Mouse (Mus musculus): ENCODE data around the gene Lyg1. TPM values are rescaled to one million over a fixed set of nuclear protein-coding genes. Genes with fewer than 3 reads are reported as not detected.
A peak's percentile ranks its signal among the peaks of the same experiment; 100 is the strongest.

The Lyg1 gene
- total RNA-seq, 2 experiments from 2014 or later, result not detected

DNA sequence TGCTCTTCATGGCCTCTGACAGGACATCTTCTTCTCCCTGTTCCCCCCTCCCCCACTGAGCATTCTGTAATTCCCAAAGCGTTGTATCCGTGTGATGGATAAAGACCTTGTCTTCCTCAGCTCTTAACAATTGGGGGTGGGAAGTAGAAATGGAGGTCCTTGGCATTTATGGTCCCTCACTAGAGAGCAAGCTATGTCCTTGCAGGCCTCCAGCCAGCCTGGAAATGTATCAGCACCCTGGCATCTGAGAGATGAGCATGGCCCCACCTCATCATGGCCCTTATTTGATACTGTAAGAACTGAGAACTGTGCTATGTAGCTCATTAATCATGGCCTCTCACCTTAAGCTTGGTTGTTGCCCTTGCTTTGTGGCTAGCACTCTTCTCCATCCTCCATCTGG, 2.3 kb downstream of the Lyg1 start:
- intact Hi-C loops (cut with DNase I), result no loop called here
- no peak for DNase-seq

DNA sequence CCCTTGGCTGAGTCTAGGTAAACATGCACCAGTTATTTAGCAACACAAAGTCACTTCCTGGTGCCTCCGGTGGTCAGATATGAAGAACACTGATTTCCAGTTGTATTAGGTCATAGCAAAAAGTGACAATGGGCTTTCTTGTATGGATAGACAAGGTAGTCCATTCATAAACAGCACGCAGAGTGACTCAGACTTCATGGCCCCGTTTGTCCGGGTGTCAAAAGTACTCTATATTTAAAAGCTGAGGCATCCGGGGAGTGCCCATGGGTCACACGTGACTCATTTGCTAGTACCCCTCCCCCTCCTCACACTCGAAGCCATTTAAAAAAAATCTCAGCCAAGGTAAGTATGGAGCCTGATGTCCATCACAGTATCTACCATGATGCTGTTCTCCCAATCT, 2.8 kb downstream of the Lyg1 start:
- no peak for DNase-seq
- intact Hi-C loops (cut with DNase I), result no loop called here

DNA sequence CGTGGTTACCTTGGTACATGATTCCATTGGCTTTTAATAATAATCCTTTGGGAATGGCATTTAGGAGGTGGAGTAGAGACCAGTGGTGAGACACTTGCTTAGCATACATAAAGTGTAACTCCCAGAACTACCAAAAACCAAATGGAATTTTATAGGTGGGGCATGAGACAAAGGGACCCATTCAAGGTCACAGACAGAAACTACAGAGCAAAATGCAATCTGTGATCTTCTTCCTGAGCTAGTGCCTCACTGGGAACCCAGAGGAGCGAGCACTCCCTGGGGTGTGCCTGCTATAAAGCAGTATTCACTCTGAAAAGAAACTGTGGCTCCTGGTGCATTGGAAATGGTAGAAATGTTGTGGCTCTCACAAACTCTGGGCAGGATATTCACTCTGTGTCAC, 8.7 kb downstream of the Lyg1 start:
- intact Hi-C loops (cut with DNase I), result no loop called here
- DNase-seq, result no peak

DNA sequence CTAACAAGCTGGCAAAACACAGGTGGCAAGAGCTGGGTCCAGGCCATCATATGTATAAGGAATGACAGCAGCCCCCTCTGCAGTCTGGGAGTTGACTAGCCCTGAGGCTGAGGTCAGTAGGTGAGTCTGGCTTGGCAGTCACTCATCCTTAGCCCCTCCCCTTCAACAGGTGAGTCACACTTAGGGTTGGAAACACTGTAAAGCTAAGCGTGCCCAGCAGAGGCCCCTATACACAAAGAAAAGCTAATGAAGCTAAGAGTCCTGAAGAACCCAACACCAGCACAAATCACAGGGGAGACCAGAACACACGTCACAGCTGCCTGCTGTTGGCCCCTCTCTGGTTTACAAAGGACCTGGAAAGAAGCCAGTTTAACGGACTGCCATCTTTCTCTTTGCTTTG, 25.8 kb downstream of the Lyg1 start:
- no peak for DNase-seq
- intact Hi-C loops (cut with DNase I), result no loop called here

DNA sequence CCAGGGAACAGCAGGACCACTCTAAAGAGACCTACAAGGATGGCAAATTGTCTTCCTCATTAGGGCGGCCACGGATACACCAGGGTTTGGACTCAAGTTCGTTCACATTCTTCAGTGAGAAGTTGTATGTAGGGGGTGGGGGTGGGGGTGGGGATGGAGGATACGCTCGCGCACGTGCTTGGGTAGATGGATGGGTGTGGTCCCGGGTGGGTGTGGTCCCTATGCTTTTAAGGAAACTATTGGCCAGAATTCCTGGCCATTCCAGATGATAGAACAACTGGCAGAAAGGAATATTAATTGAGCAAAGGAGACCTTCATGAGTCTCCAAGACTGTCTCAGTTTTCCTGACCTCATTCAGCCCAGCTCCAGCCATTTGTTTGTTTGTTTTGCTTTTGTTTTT, 31.6 kb downstream of the Lyg1 start:
- DNase-seq, result no peak
- intact Hi-C loops (cut with DNase I), result no loop called here

DNA sequence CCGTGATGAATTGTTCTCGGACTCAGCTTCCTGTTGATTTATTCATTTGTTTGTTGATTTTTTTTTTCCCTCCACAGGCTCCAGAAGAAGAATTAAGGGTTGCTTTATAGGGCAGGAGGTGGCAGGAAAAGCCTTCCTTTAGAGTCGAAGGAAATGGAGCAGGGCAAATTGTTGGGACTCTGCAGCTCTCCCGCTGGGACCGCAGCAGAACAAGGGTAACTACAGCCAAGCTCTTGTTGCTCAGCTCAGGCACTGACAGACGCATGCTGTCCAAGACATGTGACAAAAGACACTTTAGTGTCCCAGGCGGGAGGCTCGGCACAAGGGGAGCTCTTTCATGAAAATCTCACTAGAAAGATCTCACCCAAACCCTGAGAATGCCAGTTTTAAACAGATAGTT, 35.0 kb downstream of the Lyg1 start:
- intact Hi-C loops (cut with DNase I), result no loop called here
- DNase-seq, result no peak

DNA sequence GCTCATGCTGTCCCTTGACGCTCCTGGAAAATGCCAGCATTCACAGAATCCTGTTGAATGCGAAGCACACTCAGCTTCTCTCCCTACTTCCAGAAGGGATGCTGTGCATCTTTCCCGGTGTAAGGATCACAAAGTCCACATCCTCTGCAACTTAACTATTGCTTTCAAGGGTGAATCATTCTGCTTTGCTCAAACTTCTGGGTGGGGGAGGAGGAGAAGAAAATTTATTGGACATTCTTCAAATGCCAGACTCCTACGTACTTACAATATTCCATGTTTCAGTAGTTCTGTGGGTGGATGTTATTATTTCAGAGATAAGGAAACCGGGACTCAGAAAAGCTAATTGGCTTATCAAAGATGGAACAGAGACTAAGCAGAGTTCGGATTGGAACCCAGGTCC, 39.5 kb downstream of the Lyg1 start:
- DNase-seq, result no peak
- intact Hi-C loops (cut with DNase I), result no loop called here

DNA sequence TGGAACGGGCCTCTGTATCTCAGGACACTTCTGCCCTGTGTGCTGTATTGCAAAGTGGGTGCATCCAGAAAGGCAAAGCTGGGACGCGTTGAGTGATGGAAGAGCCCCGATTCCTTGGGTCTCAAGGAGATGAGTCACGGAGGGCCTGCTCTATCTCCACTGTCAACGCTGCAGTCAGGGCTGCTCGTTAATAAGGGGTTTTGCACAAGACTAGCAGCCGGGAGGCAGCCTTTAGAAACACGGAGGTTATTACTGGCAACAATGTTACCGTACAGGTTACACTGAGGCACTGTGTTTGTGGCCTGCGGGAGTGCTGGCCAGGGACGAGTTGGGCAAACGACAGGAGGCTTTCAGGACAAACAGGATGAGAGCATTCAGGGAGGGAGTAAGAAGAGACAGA, 39.9 kb downstream of the Lyg1 start:
- intact Hi-C loops (cut with DNase I), result no loop called here

DNA sequence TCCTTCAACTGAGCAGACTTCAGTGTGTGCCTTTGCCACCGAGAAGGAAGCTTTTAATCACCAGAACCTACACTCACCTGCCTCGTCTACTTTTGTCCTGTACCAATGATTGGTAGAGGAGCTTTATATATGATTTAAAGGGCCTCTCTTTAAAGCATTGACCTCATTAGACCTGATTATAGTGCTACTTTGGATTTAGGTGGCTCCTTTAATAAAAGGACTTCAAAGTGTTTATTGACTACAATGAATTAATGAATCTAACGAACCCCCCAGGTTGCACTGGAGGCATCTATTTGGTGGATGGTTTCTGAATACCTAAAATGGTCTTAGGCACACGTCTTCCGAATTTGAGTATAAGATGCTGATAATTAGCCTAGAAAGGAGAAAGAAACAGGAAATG, 41.2 kb downstream of the Lyg1 start, which contains the start of gene Lyg2:
TSS of gene Lyg2 (minus strand) at position 101 of the 400 bp plus-strand sequence.
- intact Hi-C loops (cut with DNase I), result no loop called here
- no peak for DNase-seq

More for the DNA sequence above, 39.9 kb downstream of the Lyg1 start:
- DNase-seq, result no peak

DNA sequence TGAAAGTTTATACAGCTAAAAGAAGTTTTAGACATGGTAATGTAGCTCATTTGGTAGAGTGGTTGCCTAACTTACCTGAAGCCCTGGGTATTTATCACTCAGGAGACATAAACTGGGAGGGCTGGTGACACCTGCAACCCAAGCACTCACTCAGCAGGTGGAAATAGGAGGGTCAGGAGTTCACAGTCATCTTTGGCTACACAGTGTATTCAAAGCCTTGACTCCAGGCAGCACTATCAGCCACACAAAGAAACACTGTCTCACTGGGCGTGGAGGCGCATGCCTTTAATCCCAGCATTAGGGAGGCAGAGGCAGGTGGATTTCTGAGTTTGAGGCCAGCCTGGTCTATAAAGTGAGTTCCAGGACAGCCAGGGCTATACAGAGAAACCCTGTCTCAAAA, 44.8 kb downstream of the Lyg1 start:
- DNase-seq, result no peak
- intact Hi-C loops (cut with DNase I), result no loop called here

DNA sequence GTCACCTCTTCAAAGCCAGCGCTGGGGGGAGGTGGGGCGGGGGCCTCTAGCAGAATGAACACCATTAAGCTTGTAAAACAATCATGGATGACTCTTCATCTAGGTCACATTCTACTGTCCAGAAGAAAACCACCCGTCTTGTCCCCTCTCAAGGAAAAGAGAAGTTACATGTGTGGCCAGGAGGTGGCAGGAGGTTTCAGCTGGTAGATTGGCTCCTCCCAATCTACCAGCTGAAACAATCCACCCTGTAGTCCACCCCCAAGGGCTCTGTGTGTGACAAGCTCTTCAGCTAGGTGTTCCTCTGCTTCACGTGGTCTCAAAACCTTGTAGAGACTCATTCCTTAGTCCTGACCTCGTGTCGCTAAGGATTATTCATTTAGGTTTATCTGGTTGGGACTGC, 54.4 kb downstream of the Lyg1 start:
- intact Hi-C loops (cut with DNase I), result no loop called here
- peak in 1 of 2 experiments; percentile 5 for DNase-seq

DNA sequence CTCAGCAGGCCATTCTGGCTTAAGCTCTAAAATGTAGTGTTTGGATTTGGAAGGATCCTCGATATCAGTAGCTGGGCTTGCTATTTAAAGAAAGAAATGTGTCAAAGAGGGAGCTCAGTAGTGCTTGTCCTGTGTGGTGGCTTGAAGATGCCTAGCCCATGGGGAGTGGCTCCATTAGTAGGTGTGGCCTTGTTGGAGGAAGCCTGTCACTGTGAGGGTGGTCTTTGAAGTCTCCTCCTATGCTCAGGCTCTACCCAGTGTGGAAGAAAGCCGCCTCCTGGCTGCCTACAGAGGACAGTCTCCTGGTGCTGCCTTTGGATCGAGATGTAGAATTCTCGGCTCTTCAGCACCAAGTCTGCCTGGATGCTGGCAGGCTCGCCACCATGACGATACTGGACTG, 57.3 kb downstream of the Lyg1 start:
- no peak for DNase-seq
- intact Hi-C loops (cut with DNase I), result no loop called here

DNA sequence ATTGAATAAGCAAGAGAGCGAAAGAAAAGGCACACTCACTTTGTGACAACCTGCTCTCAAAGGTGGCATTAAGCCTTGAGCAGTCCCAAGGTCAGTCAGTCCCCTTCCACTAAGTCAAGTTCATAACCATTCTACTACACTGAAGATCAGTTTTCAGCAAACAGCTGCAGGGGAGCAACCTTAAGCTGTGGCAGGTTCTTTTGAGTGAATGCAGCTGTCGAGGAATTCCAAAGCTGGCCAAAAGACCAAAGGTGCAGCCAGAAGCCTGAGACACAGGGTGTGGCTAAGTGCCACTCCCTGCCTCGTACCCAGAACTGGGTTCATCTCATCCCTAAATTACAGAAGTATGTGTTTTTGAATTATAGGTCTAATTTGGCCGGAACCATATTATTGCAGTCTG, 57.7 kb downstream of the Lyg1 start:
- intact Hi-C loops (cut with DNase I), result no loop called here
- no peak for DNase-seq

Other genes starting within 250 kb of the Lyg1 start
- under 1 TPM; 0.94 to 0.98 TPM for gene 2010300C02Rik, start 237.7 kb downstream of the Lyg1 start, total RNA-seq (2021)
- gene Tsga10, start 91.3 kb downstream of the Lyg1 start, total RNA-seq (2021), result 1 to 10 TPM; 3.8 to 3.9 TPM
- 10 to 100 TPM; 12.2 to 12.3 TPM for gene Lipt1, start 86.0 kb downstream of the Lyg1 start, total RNA-seq (2021)
- gene Mitd1, start 67.3 kb downstream of the Lyg1 start, total RNA-seq (2021), result 1 to 10 TPM; 3.4 to 4.9 TPM
- gene Mrpl30, start 67.3 kb downstream of the Lyg1 start, total RNA-seq (2021), result 100 to 1,000 TPM; 396 to 431 TPM
- not detected for gene Lyg2, start 41.3 kb downstream of the Lyg1 start, total RNA-seq (2021)
- 10 to 100 TPM; 46.8 to 54.5 TPM for gene Txndc9, start 40.1 kb upstream of the Lyg1 start, total RNA-seq (2021)
- gene Eif5b, start 40.3 kb upstream of the Lyg1 start, total RNA-seq (2021), result 10 to 100 TPM; 46.6 to 47.1 TPM
- gene Rev1, start 172.0 kb upstream of the Lyg1 start, total RNA-seq (2021), result 10 to 100 TPM; 14.9 to 17.1 TPM